Mouse (Mus musculus): ENCODE results near the gene C1qb.

GRCm38 (mm10) chr4:136919526-136919925, 33.5 kb upstream of the C1qb start:
- TF ChIP-seq CTCF (IDR thresholded peaks at IDR 0.05; ENCODE audit: low read depth) (no peak), EP300 (IDR thresholded peaks at IDR 0.05; ENCODE audit: low read depth) (no peak)

Data from heart, postnatal 0 days (tissue).